Mouse (Mus musculus) gonadal fat pad, adult 2 months (tissue): ENCODE results near the gene Olfr1215. TPM values are rescaled to one million over a fixed set of nuclear protein-coding genes. Genes with fewer than 3 reads are reported as not detected.
"Not testable (repeated sequence)": the region's sequence is repeated elsewhere in the genome, so short reads cannot be mapped to it uniquely, and the experiment has no call there.

Experiments
- DNase-seq: peaks from one replicate; pipeline ENCODE4 v3.0.0-alpha.2; 2012; ENCODE audit warnings: low read depth
- polyA plus RNA-seq: library from polyadenylated mRNA; depleted of rRNA; stranded (reverse); fragments of >200 nt; gene quantifications from 2 replicates; pipeline ENCODE4 v1.2.3, GENCODE M21; 2012; rRNA removed

Olfr1215 gene
- not detected in 2 replicates for polyA plus RNA-seq

DNA sequence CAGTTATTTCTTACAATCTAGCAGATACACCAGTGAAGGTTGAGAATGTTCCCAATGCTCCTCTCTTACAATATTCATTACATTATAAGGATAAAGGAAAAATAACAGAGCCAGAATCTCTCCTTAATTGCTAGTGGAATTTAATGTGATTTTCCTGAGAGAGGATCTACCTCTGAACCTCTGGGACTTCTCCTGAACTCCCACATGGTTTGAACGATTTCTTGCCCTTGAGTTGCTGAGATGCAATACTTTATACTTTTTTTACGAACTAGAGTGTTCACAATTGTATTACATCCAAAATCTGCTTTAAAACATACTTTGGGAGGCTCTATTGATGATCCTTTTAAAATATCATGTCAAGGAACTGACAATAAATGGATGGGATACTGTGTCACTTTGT is at the start of gene Olfr1215:
TSS of gene Olfr1215 (minus strand) at position 101 of the 400 bp plus-strand sequence.
- no peak for DNase-seq

DNA sequence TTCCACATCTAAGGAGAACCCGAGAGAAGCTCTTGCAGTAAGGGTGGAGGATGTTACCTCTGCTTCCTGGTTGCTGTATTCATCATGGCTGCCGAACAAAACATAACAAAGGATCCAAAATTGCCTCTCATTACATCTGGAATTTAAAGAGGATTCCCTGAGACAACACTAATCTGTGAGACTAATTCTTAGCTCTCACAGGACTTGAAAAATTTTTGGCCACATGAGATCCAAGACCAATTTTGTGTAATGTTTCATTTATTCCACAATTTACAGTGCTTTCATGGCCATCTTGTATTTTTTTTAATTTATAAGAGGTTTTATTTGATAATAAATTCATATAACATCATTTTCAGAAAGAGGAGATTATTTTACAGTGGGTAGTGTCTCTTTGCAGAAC is 25.2 kb upstream of the Olfr1215 start, which contains the start of gene Olfr1217:
TSS of gene Olfr1217 (minus strand) at position 101 of the 400 bp plus-strand sequence.
- DNase-seq: no peak

DNA sequence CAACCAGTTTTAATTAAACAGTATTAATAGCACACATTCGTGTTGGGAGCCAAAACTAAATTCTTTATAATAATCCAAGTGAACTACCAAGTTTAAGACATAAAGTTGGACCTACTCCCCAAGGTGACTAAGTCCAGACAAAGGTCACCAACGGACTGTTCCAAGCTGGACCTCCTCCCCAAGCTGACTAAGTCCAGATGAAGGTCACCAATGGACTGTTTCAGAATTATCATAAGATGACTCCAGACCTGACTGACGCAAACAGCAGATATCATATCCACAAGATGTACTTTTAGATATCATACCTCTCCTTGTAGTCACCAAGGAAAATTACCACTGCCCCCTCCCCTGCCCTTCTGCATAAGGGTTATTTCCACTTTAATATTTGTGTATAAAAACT is 14.7 kb upstream of the Olfr1215 start:
- DNase-seq: not testable (repeated sequence)

DNA sequence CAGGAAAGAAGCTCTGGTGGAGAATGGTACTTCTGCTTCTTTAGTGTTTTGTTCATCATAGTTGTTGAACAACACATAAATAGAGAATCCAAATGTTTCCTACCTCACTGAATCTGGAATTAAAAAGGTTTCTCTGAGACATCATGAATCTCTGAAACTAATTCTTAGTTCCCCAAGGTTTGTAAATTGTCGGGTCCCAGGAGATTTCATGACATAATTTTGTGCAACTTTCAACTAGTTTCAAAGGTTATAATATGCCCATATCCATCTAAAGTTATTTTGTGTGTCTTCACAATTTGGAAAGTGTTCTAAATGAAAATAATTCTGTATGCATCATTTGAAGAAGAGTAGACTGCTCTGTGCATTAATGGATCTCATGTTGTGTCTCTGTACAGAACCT is 11.5 kb upstream of the Olfr1215 start, which contains the start of gene Olfr1216:
TSS of gene Olfr1216 (minus strand) at position 101 of the 400 bp plus-strand sequence.
- DNase-seq: no peak

DNA sequence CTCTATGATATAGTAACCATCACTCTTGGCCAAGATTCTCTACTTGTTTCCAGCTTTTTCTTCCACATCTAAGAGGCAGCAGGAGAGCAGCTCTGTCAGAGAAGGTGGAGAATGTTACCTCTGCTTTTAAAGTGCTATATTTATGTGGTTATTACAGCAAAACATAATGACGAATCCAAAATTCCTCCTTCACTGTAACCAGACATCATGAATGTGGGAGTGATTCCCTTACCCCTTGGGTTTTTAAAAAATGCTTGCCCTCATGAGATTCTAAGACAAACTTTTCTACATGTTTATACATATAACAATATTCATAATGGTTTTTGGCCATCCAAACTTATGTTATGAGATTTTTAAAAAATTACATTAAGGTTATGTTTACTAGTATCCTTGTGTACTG is 14.2 kb downstream of the Olfr1215 start, which contains the start of gene Olfr1214:
TSS of gene Olfr1214 (minus strand) at position 101 of the 400 bp plus-strand sequence.
- no peak for DNase-seq

DNA sequence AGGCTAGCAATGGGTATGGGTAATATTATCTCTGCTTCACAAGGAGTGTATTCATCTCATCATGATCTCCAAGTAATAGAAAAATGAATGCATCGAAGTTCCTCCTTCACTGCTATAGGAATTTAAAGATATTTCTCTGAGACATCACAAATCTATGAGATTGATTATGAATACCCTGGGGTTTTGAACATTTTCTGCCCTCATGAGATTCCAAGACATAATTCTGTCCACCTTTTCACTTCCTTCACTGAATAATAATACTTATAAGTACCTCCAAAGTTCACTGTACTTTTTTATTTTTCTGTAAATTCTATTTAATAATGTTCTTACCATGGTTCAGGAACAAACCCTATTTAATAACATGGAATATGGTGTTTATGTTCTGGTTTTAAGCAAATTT is 26.6 kb downstream of the Olfr1215 start, which contains the start of gene Gm13762:
TSS of gene Gm13762 (minus strand) at position 101 of the 400 bp plus-strand sequence.
- DNase-seq: no peak

DNA sequence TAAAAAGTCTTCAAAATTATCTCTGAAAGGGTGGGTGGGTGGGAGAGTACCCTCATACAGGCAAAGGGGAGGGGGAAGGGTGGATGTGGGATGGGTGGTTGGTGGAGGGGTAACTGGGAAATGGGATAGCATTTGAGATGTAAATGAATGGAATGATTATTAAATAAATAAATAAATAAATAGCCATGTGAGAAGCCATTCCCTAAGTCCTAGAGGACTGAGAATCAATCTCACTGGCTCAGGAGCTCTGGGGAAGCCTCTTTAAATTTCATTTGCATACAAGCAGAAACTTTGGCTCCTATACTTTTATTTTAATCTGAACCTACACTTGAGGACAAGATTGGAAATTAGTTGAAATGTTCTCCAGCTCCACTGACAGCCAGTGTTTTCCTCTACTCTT is 53.1 kb downstream of the Olfr1215 start, which contains the start of gene Olfr1212:
TSS of gene Olfr1212 (plus strand) at position 301 of the 400 bp plus-strand sequence.
- DNase-seq: no peak

Other genes starting within 250 kb of the Olfr1215 start
- gene Olfr1199, start 246.5 kb downstream of the Olfr1215 start, polyA plus RNA-seq: not detected in 2 replicates
- not detected in 2 replicates for gene Olfr1200, start 236.5 kb downstream of the Olfr1215 start, polyA plus RNA-seq
- gene Olfr1201, start 213.9 kb downstream of the Olfr1215 start, polyA plus RNA-seq: not detected in 2 replicates
- gene Olfr1202, start 192.5 kb downstream of the Olfr1215 start, polyA plus RNA-seq: not detected in 2 replicates
- not detected in 2 replicates for gene Olfr1205, start 177.2 kb downstream of the Olfr1215 start, polyA plus RNA-seq
- gene Olfr1204, start 157.7 kb downstream of the Olfr1215 start, polyA plus RNA-seq: not detected in 2 replicates
- not detected in 2 replicates for gene Olfr1206, start 143.7 kb downstream of the Olfr1215 start, polyA plus RNA-seq
- not detected in 2 replicates for gene Olfr1208, start 104.7 kb downstream of the Olfr1215 start, polyA plus RNA-seq
- not detected in 2 replicates for gene Olfr1209, start 91.8 kb downstream of the Olfr1215 start, polyA plus RNA-seq
- not detected in 2 replicates for gene Olfr1211, start 68.9 kb downstream of the Olfr1215 start, polyA plus RNA-seq
- not detected in 2 replicates for gene Olfr1212, start 53.0 kb downstream of the Olfr1215 start, polyA plus RNA-seq
- gene Gm13762, start 26.7 kb downstream of the Olfr1215 start, polyA plus RNA-seq: not detected in 2 replicates
- not detected in 2 replicates for gene Olfr1214, start 14.3 kb downstream of the Olfr1215 start, polyA plus RNA-seq
- not detected in 2 replicates for gene Olfr1216, start 11.4 kb upstream of the Olfr1215 start, polyA plus RNA-seq
- gene Olfr1217, start 25.1 kb upstream of the Olfr1215 start, polyA plus RNA-seq: not detected in 2 replicates
- gene Olfr1218, start 54.2 kb upstream of the Olfr1215 start, polyA plus RNA-seq: not detected in 2 replicates
- not detected in 2 replicates for gene Olfr1219, start 76.5 kb upstream of the Olfr1215 start, polyA plus RNA-seq
- gene Olfr1220, start 99.9 kb upstream of the Olfr1215 start, polyA plus RNA-seq: not detected in 2 replicates
- gene Olfr1221, start 110.3 kb upstream of the Olfr1215 start, polyA plus RNA-seq: not detected in 2 replicates
- not detected in 2 replicates for gene Olfr1222, start 126.1 kb upstream of the Olfr1215 start, polyA plus RNA-seq
- not detected in 2 replicates for gene Olfr1223, start 144.6 kb upstream of the Olfr1215 start, polyA plus RNA-seq
- gene Olfr1224-ps1, start 157.1 kb upstream of the Olfr1215 start, polyA plus RNA-seq: not detected in 2 replicates
- not detected in 2 replicates for gene Olfr1225, start 167.7 kb upstream of the Olfr1215 start, polyA plus RNA-seq
- gene Olfr1226, start 193.1 kb upstream of the Olfr1215 start, polyA plus RNA-seq: not detected in 2 replicates
- not detected in 2 replicates for gene Olfr1228, start 247.1 kb upstream of the Olfr1215 start, polyA plus RNA-seq